7 mouse cellular contexts compared by ENCODE assay signal in the genomic region with DNA sequence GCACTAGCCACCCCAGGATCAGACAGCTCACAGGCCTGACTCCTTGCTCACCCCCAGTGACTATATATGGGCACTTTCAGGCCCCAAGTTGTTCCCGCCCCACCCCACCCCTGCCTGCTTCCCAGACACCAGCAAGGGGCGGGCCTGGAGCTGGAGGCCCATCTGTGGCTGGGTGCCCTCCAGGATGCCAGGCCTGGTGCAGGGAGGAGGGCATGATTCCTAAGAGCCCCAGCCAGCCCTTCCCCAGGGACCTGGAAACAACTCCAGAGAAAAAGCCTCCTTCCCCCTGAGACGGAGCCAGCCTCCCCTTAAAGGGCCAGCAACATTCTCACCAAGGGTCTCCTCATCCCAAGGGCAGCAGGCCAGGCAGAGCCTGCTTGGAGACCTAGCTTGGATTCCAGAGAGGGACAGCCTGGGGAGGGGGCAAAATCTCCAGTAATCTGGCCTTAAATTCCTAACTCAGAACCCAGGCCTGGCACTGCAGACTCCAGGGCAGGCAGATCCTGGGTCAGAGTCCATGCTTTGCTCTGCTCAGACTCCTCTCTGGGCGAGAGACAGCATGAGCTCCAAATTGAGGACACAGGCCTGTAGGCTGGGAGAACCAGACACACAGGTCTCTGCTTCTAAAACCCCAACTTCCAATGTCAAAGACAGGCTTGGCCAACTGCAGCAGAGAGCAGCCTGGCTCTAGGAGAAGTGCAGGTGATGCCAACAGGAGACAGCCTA. TPM values are rescaled to one million over a fixed set of nuclear protein-coding genes. Genes with fewer than 3 reads are reported as not detected.
DNase-seq lines count a peak whose midpoint lies in the region; ATAC-seq lines count a peak whose summit lies in the region.

No protein-coding gene starts in this region.

- no peaks in the 10 kb centered on the region for H3K9me3 ChIP-seq in lung, embryonic 15.5 days
- H3K9me3 ChIP-seq in forebrain, embryonic 14.5 days (replicated peaks; ENCODE audit: control insufficient read depth, low read length) = no peaks in the 10 kb centered on the region
- H3K9me3 ChIP-seq in hindbrain, embryonic 16.5 days (ENCODE audit: control insufficient read depth, low read length) = no peaks in the 10 kb centered on the region
- H3K9me3 ChIP-seq in lung, embryonic 16.5 days (ENCODE audit: control insufficient read depth, low read length) = no peaks in the 10 kb centered on the region

- peak overlapping the region; percentile 16; the same call in 1 of the 2 replicates for H3K4me2 ChIP-seq in lung, embryonic 15.5 days
- no peak overlapping the region for H3K4me2 ChIP-seq in forebrain, embryonic 14.5 days (ENCODE audit: low read length)
- no peak overlapping the region for H3K4me2 ChIP-seq in hindbrain, embryonic 16.5 days (ENCODE audit: low read length)
- no peak overlapping the region for H3K4me2 ChIP-seq in lung, embryonic 16.5 days (ENCODE audit: low read depth, low read length)

- no peak overlapping the region for H3K9ac ChIP-seq in lung, embryonic 15.5 days
- H3K9ac ChIP-seq in forebrain, embryonic 14.5 days (ENCODE audit: low read length) = no peak overlapping the region
- 0 out of 2 replicates have a peak overlapping the region, but pooled peaks have one; percentile 5 for H3K9ac ChIP-seq in hindbrain, embryonic 16.5 days (ENCODE audit: low read depth, low read length)
- peak overlapping the region; percentile 23; the same call in 1 of the 2 replicates for H3K9ac ChIP-seq in lung, embryonic 16.5 days (ENCODE audit: low read length)

- peak overlapping the region; percentile 64 for H3K27ac ChIP-seq in lung, embryonic 15.5 days
- H3K27ac ChIP-seq in forebrain, embryonic 14.5 days (ENCODE audit: low read depth, low read length) = no peak overlapping the region
- peak overlapping the region; percentile 63 for H3K27ac ChIP-seq in hindbrain, embryonic 16.5 days (ENCODE audit: low read depth, low read length)
- H3K27ac ChIP-seq in lung, embryonic 16.5 days (ENCODE audit: low read length) = peak overlapping the region; percentile 10; the same call in 1 of the 2 replicates

- peaks cover 28% of the 10 kb centered on the region for H3K4me1 ChIP-seq in lung, embryonic 15.5 days
- H3K4me1 ChIP-seq in forebrain, embryonic 14.5 days (ENCODE audit: control insufficient read depth, insufficient read depth, low read length) = 0 out of 2 replicates have a peak, but pooled peaks cover 10% of the 10 kb centered on the region
- peaks cover 25% of the 10 kb centered on the region for H3K4me1 ChIP-seq in hindbrain, embryonic 16.5 days (ENCODE audit: control insufficient read depth, insufficient read depth, low read depth, low read length)
- H3K4me1 ChIP-seq in lung, embryonic 16.5 days (replicated peaks; ENCODE audit: control insufficient read depth, insufficient read depth, low read length) = peaks cover 14% of the 10 kb centered on the region

- ATAC-seq in lung, embryonic 15.5 days (ENCODE audit: borderline replicate concordance, extremely low read depth, low FRiP score, low TSS enrichment) = peak; percentile 36; the same call in 1 of the 2 replicates
- ATAC-seq in forebrain, embryonic 14.5 days = no peak
- peak; percentile 53 for ATAC-seq in hindbrain, embryonic 16.5 days
- peak; percentile 55 for ATAC-seq in lung, embryonic 16.5 days (ENCODE audit: low read depth)

- H3K27me3 ChIP-seq in lung, embryonic 15.5 days = peaks cover 20% of the 10 kb centered on the region
- H3K27me3 ChIP-seq in forebrain, embryonic 14.5 days (replicated peaks; ENCODE audit: control insufficient read depth, insufficient read depth, low read length) = peaks cover 26% of the 10 kb centered on the region
- 0 out of 2 replicates have a peak, but pooled peaks cover 5% of the 10 kb centered on the region for H3K27me3 ChIP-seq in hindbrain, embryonic 16.5 days (replicated peaks; ENCODE audit: control insufficient read depth, insufficient read depth, low read length)
- no peaks in the 10 kb centered on the region; the same call in 1 of the 2 replicates for H3K27me3 ChIP-seq in lung, embryonic 16.5 days (ENCODE audit: control insufficient read depth, insufficient read depth, low read depth, low read length)

- no peaks in the 10 kb centered on the region for H3K36me3 ChIP-seq in lung, embryonic 15.5 days
- H3K36me3 ChIP-seq in forebrain, embryonic 14.5 days (ENCODE audit: control insufficient read depth, insufficient read depth, low read length) = no peaks in the 10 kb centered on the region
- H3K36me3 ChIP-seq in hindbrain, embryonic 16.5 days (ENCODE audit: control insufficient read depth, insufficient read depth, low read length) = no peaks in the 10 kb centered on the region
- H3K36me3 ChIP-seq in lung, embryonic 16.5 days (ENCODE audit: control insufficient read depth, insufficient read depth, low read length) = no peaks in the 10 kb centered on the region

- H3K4me3 ChIP-seq in lung, embryonic 15.5 days = no peak overlapping the region
- no peak overlapping the region for H3K4me3 ChIP-seq in forebrain, embryonic 14.5 days (ENCODE audit: low read depth, low read length)
- H3K4me3 ChIP-seq in hindbrain, embryonic 16.5 days (ENCODE audit: low read length) = no peak overlapping the region
- H3K4me3 ChIP-seq in lung, embryonic 16.5 days (ENCODE audit: low read length) = no peak overlapping the region

- WGBS in lung, embryonic 15.5 days = 65% methylated on average over 4 of the region's 4 CpGs
- WGBS in forebrain, embryonic 14.5 days = 39% methylated on average over 4 of the region's 4 CpGs
- 43% methylated on average over 4 of the region's 4 CpGs for WGBS in hindbrain, embryonic 16.5 days
- 60% methylated on average over 4 of the region's 4 CpGs for WGBS in lung, embryonic 16.5 days

- DNase-seq in lung, postnatal 25 days (ENCODE audit: low spot score) = no peak
- DNase-seq in forebrain, embryonic 14.5 days (ENCODE audit: low spot score) = peak; percentile 32
- DNase-seq in ovary, postnatal 10 days (ENCODE audit: low spot score) = no peak
- DNase-seq in right cerebral cortex, adult 18-20 months = no peak

RNA-seq across cellular contexts. Expression of gene Nacc2, which starts 4.3 kb away (rescaled TPM):
- 10.3 and 11.2 TPM in 2 replicates for polyA plus RNA-seq in lung, embryonic 15.5 days (2015; fragmentation: Nextera tagmentation; extraction: Ambion mirVana)
- 6.1 and 11.8 TPM in 2 replicates for polyA plus RNA-seq in forebrain, embryonic 14.5 days (2014; fragmentation: Nextera tagmentation; extraction: Ambion mirVana)
- polyA plus RNA-seq in hindbrain, embryonic 16.5 days (2015; fragmentation: Nextera tagmentation; extraction: Ambion mirVana) = 24.5 and 25.8 TPM in 2 replicates
- 9.2 and 10.9 TPM in 2 replicates for polyA plus RNA-seq in lung, embryonic 16.5 days (2015; fragmentation: Nextera tagmentation; extraction: Ambion mirVana)

Comparison
In these comparisons a context has a peak if more than half of its experiments do, and no peak if none do; other contexts are left out.
1. H3K9ac ChIP-seq: peak in hindbrain, embryonic 16.5 days (single experiment) and lung, embryonic 16.5 days (single experiment); none in lung, embryonic 15.5 days (single experiment) and forebrain, embryonic 14.5 days (single experiment).